8 mouse cellular contexts compared by ENCODE assay signal in the genomic region with DNA sequence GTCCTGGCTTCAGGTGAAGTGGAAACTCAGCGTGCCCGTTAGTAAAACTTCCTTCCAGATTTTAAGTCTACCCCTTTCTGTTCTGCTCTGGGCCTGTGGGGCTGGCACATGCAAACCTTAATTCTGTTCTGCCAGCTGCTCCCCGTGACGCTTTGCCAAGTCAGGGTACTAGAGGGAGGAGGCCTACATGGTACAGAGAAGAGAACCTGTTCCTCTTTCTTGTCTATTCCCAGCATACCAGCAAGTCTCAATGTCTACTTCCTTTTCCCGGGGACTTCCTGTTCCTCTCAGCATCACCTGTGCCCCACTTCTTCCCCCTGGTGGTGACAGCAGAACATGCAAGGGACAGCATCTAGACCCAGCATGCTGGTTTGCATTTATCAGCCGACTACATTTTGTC.
DNase-seq lines count a peak whose midpoint lies in the region; TF ChIP-seq lines count a peak whose summit lies in the region.
"Had no signal": no experiment of that assay in that cellular context is flagged by ENCODE, and none has a peak within 500 bp of the region (broad histone marks: within the 10 kb centered on the region; RNA-seq: fewer than 3 reads in every experiment).

No protein-coding gene starts in this region.

- H3K27me3 ChIP-seq in thymus, adult 2 months (ENCODE audit: control insufficient read depth, insufficient read depth, low read length): no peaks in the 10 kb centered on the region
- H3K27me3 ChIP-seq in spleen, adult 2 months (ENCODE audit: control insufficient read depth, insufficient read depth, low read length): no peaks in the 10 kb centered on the region
- H3K27me3 ChIP-seq: heart, embryonic 15.5 days had no signal

- TF ChIP-seq POLR2A in thymus, adult 2 months (IDR thresholded peaks at IDR 0.05; ENCODE audit: control insufficient read depth, extremely low read depth, insufficient read depth, low read length, poor library complexity): no peak
- TF ChIP-seq POLR2A in spleen, adult 2 months (IDR thresholded peaks at IDR 0.05; ENCODE audit: low read depth, low read length): no peak

- no peaks in the 10 kb centered on the region for H3K36me3 ChIP-seq in thymus, adult 2 months (ENCODE audit: control insufficient read depth, insufficient read depth, low read length)
- H3K36me3 ChIP-seq in spleen, adult 2 months (ENCODE audit: control insufficient read depth, insufficient read depth, low read length): no peaks in the 10 kb centered on the region
- H3K36me3 ChIP-seq: heart, embryonic 15.5 days had no signal

- H3K27ac ChIP-seq in thymus, adult 2 months (ENCODE audit: control insufficient read depth, insufficient read depth, low read length): no peak overlapping the region
- no peak overlapping the region for H3K27ac ChIP-seq in spleen, adult 2 months (ENCODE audit: insufficient read depth, low read length)
- H3K27ac ChIP-seq: heart, embryonic 15.5 days had no signal

- DNase-seq in thymus, adult 2 months: peak; percentile 12
- no peak for DNase-seq in thymus, adult 18-20 months
- DNase-seq in c-Kit-positive CD71-negative TER-119-negative erythroid progenitor cells, embryonic 14.5 days (ENCODE audit: low read depth): peak; percentile 24
- peak; percentile 2 to 16 for DNase-seq in heart, adult 9 months (ENCODE audit: low spot score in 2 of 2)
- DNase-seq in layer of hippocampus, postnatal 14 days (ENCODE audit: low spot score in 2 of 2): peak; percentile 70 to 85
- DNase-seq in lung, postnatal 36 days: peak; percentile 51
- peak; percentile 22 to 29 for DNase-seq in spleen, adult 2 months (ENCODE audit: low read depth in 1 of 2, low spot score in 2 of 2)

- no peaks in the 10 kb centered on the region for H3K4me1 ChIP-seq in thymus, adult 2 months (replicated peaks; ENCODE audit: control insufficient read depth, insufficient read depth, low read length)
- H3K4me1 ChIP-seq in spleen, adult 2 months (ENCODE audit: control insufficient read depth, insufficient read depth, insufficient read length): no peaks in the 10 kb centered on the region
- H3K4me1 ChIP-seq: heart, embryonic 15.5 days had no signal

- TF ChIP-seq CTCF in thymus, adult 2 months (IDR thresholded peaks at IDR 0.05; ENCODE audit: borderline replicate concordance, control insufficient read depth, extremely low read depth, insufficient read depth, low read length, poor library complexity): no peak
- peak; percentile 17; the same call in 1 of the 2 replicates for TF ChIP-seq CTCF in spleen, adult 2 months (IDR thresholded peaks at IDR 0.05; ENCODE audit: extremely low read depth, insufficient read depth, insufficient read length, insufficient replicate concordance)

- no peak overlapping the region for H3K4me3 ChIP-seq in thymus, adult 2 months (ENCODE audit: control insufficient read depth, insufficient read depth, low read length)
- no peak overlapping the region for H3K4me3 ChIP-seq in spleen, adult 2 months (ENCODE audit: extremely low read depth, insufficient read depth, insufficient read length)
- H3K4me3 ChIP-seq: heart, embryonic 15.5 days had no signal

- 43% methylated on average over 6 of the region's 6 CpGs for WGBS in thymus, adult 2 months
- 28% methylated on average over 6 of the region's 6 CpGs for WGBS in spleen, adult 2 months

Comparison
In these comparisons a context has a peak if more than half of its experiments do, and no peak if none do; other contexts are left out.
1. DNase-seq: peak in thymus, adult 2 months (single experiment), c-Kit-positive CD71-negative TER-119-negative erythroid progenitor cells, embryonic 14.5 days (single experiment), heart, adult 9 months (2 of 2), layer of hippocampus, postnatal 14 days (2 of 2), lung, postnatal 36 days (single experiment) and spleen, adult 2 months (2 of 2); none in thymus, adult 18-20 months (0 of 2).